Mouse (Mus musculus) hindbrain, embryonic 16.5 days (tissue): ENCODE results near the gene Calr4. TPM values are rescaled to one million over a fixed set of nuclear protein-coding genes. Genes with fewer than 3 reads are reported as not detected.

Experiments
- ATAC-seq: fragments of 200-750 bp; cut with Nextera tagmentation; 2 replicates; pipeline ENCODE4 v1.8.0; 2017; ENCODE audit warnings: moderate TSS enrichment, moderate library complexity
- H3K27ac ChIP-seq: fragments of 300-500 bp; sonication (generic); 2 replicates; pipeline ENCODE4 v1.5.1; 2014; ENCODE audit warnings: low read depth, mild to moderate bottlenecking, control low read depth, low read length, moderate library complexity
- H3K27me3 ChIP-seq: fragments of 300-500 bp; sonication (generic); replicated peaks from 2 replicates; pipeline ENCODE4 v1.6.1; 2014; ENCODE audit warnings: low read length; ENCODE audit not compliant: control insufficient read depth, insufficient read depth
- H3K36me3 ChIP-seq: fragments of 300-500 bp; sonication (generic); 2 replicates; pipeline ENCODE4 v1.6.1; 2014; ENCODE audit warnings: mild to moderate bottlenecking, low read length, moderate library complexity, mixed read lengths; ENCODE audit not compliant: control insufficient read depth, insufficient read depth
- H3K4me1 ChIP-seq: fragments of 300-500 bp; sonication (generic); 2 replicates; pipeline ENCODE4 v1.6.1; 2014; ENCODE audit warnings: low read depth, low read length; ENCODE audit not compliant: control insufficient read depth, insufficient read depth
- H3K4me2 ChIP-seq: fragments of 300-500 bp; sonication (generic); 2 replicates; pipeline ENCODE4 v1.6.1; 2014; ENCODE audit warnings: mild to moderate bottlenecking, low read length, control low read depth, moderate library complexity
- H3K4me3 ChIP-seq: fragments of 300-500 bp; sonication (generic); 2 replicates; pipeline ENCODE4 v1.5.1; 2014; ENCODE audit warnings: mild to moderate bottlenecking, low read length, control low read depth, moderate library complexity
- H3K9ac ChIP-seq: fragments of 300-500 bp; sonication (generic); 2 replicates; pipeline ENCODE4 v1.6.1; 2014; ENCODE audit warnings: low read depth, mild to moderate bottlenecking, control low read depth, low read length, moderate library complexity
- H3K9me3 ChIP-seq: fragments of 300-500 bp; sonication (generic); 2 replicates; pipeline ENCODE4 v1.6.1; 2014; ENCODE audit warnings: mild to moderate bottlenecking, low read length, moderate library complexity; ENCODE audit not compliant: control insufficient read depth
- WGBS: fragments of 180-500 bp; shearing (Covaris S2); extraction: QIAGEN DNeasy Blood & Tissue Kit; methylation state at CpG from one replicate; pipeline ENCODE4 v1.1.7; 2014; 5-methylcytosine and 5-hydroxymethylcytosine counted together
- polyA plus RNA-seq: library from polyadenylated mRNA; unstranded; fragments of >200 nt; fragmentation: Nextera tagmentation; extraction: Ambion mirVana; gene quantifications from 2 replicates; pipeline ENCODE4 v1.2.1, GENCODE M21; 2015

The Calr4 gene
- polyA plus RNA-seq, 1 experiment from 2014 or later, result 1.7 TPM

DNA sequence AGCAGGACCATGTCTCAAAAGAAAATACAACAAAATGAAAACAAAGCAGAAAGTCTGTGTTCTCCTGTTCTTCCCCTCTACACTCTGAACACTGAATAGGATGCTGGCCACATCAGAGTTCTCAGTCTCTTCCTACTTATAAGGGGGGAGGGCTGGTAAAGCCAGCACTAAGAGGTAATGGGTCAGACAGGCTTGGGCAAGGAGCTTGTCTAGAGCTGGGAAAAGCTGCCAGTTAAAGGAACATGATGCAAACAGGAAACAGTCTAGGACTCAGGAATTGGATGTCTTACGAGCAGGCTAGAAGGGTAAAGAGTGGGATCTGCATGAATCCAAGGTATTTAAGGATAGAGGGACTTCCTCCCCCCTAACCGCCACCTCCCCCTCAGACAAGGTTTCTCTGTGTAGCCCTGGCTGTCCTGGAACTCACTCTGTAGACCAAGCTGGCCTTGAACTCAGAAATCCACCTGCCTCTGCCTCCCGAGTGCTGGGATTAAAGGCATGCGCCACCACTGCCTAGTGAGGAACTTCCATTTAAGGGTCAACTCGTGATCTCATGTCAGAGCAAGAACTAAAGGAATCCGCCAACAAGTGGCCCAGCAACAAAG, 10.8 kb downstream of the Calr4 start:
- Histone ChIP-seq H3K4me3 (no peak overlapping the region), H3K4me1 (no peaks in the 10 kb centered on the region), H3K27me3 (no peaks in the 10 kb centered on the region), H3K9ac (no peak overlapping the region), H3K9me3 (no peaks in the 10 kb centered on the region), H3K27ac (no peak overlapping the region), H3K4me2 (no peak overlapping the region), H3K36me3 (no peaks in the 10 kb centered on the region)
- WGBS, result 86% methylated on average over 6 of the region's 6 CpGs
- ATAC-seq, result no peak

DNA sequence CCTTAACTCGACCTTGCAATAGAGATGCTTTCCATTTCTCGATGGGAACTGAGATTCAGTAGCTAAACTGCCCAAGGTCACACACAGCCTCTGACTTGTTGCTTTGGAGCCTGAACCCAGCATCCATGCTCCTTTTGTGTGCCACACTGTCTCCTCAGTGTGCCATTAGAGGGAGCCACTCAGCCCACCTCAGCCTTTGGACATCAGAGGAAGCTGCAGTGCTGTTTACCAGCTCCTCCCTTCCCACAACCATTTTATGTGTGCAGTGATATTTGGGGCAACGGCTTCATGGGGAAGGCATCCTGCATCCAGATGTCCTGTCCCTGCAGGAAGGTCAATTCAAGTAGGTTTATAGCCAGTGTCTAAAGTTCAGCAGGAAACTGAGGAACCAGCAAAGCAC, 17.3 kb downstream of the Calr4 start:
- Histone ChIP-seq H3K4me3 (no peak overlapping the region), H3K9ac (no peak overlapping the region), H3K4me2 (no peak overlapping the region), H3K9me3 (no peaks in the 10 kb centered on the region), H3K27me3 (no peaks in the 10 kb centered on the region), H3K27ac (no peak overlapping the region), H3K4me1 (no peaks in the 10 kb centered on the region), H3K36me3 (no peaks in the 10 kb centered on the region)
- no peak for ATAC-seq
- WGBS, result 47% methylated on average over 3 of the region's 3 CpGs

DNA sequence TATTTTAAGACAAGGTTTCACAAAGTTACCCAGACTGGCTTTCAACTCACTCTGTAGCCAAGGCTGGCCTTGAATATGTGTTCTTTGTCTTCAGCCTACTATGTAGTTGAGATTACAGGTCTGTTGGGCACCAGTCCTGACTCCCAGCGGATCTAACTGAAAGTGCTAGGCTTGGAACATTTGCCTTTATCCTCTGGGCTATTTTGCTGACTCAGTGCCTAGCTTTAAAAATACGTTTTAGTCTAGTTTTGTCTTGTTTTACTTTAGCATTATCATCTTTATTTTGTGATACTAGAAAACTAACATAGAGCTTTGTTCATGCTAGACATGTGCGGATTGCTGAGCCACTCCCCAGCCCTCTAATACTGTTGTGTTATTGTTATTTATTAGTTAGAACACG, 17.9 kb downstream of the Calr4 start:
- no peak overlapping the region for H3K4me2 ChIP-seq
- H3K9ac ChIP-seq, result no peak overlapping the region
- H3K9me3 ChIP-seq, result no peaks in the 10 kb centered on the region
- H3K27ac ChIP-seq, result no peak overlapping the region
- WGBS, result 83% methylated on average over 4 of the region's 4 CpGs
- ATAC-seq, result no peak
- H3K4me1 ChIP-seq, result no peaks in the 10 kb centered on the region
- H3K36me3 ChIP-seq, result no peaks in the 10 kb centered on the region
- no peak overlapping the region for H3K4me3 ChIP-seq
- no peaks in the 10 kb centered on the region for H3K27me3 ChIP-seq

DNA sequence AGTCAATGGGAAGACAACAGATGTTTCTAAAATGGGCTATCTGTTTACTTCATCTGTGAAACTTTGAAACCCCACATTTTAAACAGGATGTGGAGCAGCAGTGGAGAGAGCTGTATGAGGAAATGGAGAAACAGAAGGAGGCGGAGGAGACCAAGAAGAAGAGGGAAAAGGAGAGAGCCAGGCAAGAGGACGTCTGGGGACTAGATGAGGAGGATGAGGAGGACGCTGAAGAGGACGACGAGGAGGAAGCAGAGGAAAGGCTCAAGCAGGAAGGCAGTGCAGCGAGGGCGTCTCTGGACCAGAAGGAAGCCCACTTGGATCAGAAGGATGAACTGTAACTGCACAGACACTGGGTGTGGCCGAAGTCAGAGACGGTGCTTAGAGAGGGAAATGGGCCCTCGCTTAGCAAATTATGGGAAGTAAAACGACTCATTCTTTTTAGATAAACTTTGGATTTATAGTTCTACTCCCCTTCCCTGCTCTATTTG, 19.4 kb downstream of the Calr4 start:
- WGBS, result 77% methylated on average over 11 of the region's 11 CpGs
- ATAC-seq, result no peak
- H3K4me3 ChIP-seq, result no peak overlapping the region

DNA sequence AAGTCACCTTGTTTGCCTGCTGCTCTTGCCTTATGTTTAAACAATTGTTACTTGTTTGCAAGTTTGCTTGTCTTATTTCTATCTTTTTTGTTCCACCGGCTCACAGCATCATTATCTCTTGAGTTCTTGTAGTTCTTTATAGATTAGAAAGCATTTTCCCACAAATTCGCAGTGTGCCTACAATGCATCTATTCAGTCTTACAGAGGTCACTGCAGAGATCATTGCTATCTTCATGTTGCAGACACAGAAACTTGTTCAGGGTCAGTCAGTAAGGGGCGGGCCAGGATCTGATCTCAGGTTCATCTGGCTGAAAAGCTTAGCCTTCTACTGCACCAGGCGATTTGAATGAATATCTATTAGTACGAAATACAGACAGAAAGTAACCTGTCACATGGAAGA, 20.2 kb downstream of the Calr4 start:
- 85% methylated on average over 5 of the region's 5 CpGs for WGBS

More for the DNA sequence above, 19.4 kb downstream of the Calr4 start:
- H3K4me1 ChIP-seq, result no peaks in the 10 kb centered on the region
- no peaks in the 10 kb centered on the region for H3K9me3 ChIP-seq
- H3K9ac ChIP-seq, result no peak overlapping the region
- H3K4me2 ChIP-seq, result no peak overlapping the region
- no peaks in the 10 kb centered on the region for H3K36me3 ChIP-seq
- no peak overlapping the region for H3K27ac ChIP-seq
- no peaks in the 10 kb centered on the region for H3K27me3 ChIP-seq

DNA sequence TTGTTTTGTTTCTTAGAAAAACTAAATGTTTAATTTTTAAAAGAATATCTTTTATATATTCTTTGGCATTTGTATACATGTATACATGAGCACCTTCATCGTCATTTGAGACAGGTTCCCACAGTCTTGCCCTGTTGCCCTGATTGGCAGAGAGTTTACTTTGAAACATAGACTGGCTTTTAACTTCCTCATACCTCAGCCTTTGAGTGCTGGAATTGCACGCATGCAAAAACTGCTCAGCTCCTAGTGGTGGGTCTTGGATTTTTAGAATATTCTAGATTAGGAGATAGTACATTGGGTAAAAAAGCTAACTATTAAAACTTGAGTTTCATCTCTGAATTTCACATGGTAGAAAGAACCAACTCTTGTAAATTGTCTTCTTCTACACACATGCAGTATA, 21.0 kb downstream of the Calr4 start:
- Histone ChIP-seq H3K4me2 (no peak overlapping the region), H3K4me1 (no peaks in the 10 kb centered on the region), H3K4me3 (no peak overlapping the region), H3K9ac (no peak overlapping the region), H3K27me3 (no peaks in the 10 kb centered on the region), H3K9me3 (no peaks in the 10 kb centered on the region), H3K36me3 (no peaks in the 10 kb centered on the region), H3K27ac (no peak overlapping the region)
- 81% methylated on average over 2 of the region's 2 CpGs for WGBS
- ATAC-seq, result no peak

More for the DNA sequence above, 20.2 kb downstream of the Calr4 start:
- ATAC-seq, result no peak
- Histone ChIP-seq H3K27ac (no peak overlapping the region), H3K4me2 (no peak overlapping the region), H3K9me3 (no peaks in the 10 kb centered on the region), H3K4me3 (no peak overlapping the region), H3K27me3 (no peaks in the 10 kb centered on the region), H3K9ac (no peak overlapping the region), H3K4me1 (no peaks in the 10 kb centered on the region), H3K36me3 (no peaks in the 10 kb centered on the region)

DNA sequence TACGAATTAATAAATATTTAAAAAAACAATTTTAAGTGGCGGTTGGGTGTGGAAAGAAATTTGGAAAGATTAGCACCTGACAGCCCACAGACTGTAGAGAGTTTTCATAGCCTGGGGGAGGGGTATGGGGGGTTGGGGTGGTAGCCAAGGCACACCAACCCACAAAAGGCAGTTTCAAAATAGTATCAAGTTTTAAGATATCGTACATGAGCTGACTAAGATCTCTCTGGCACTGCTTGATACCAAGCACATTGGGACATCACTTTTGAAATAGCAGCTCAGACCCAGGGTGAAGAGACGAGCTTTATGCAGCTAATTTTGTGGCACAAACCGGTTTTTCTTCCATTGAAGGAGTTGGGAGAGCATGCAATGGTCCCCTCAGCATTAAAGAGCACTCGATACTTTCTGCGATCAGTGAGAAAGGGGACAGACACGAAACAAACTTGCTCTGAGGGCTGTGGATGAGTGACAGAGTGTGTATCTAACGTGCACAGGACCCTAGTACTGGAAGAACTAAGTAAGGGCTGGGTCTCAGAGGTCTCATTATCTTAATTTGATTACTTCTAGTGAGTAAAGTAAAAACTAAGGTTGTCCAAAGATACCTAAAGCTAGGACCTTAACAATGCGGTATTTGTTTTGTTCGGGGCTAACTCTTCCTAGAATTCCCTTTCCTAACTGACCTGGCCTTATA, 21.6 kb downstream of the Calr4 start:
- ATAC-seq, result no peak
- WGBS, result 89% methylated on average over 11 of the region's 11 CpGs
- Histone ChIP-seq H3K4me2 (no peak overlapping the region), H3K4me3 (no peak overlapping the region), H3K27me3 (no peaks in the 10 kb centered on the region), H3K36me3 (no peaks in the 10 kb centered on the region), H3K27ac (no peak overlapping the region), H3K9me3 (no peaks in the 10 kb centered on the region), H3K4me1 (no peaks in the 10 kb centered on the region), H3K9ac (no peak overlapping the region)

DNA sequence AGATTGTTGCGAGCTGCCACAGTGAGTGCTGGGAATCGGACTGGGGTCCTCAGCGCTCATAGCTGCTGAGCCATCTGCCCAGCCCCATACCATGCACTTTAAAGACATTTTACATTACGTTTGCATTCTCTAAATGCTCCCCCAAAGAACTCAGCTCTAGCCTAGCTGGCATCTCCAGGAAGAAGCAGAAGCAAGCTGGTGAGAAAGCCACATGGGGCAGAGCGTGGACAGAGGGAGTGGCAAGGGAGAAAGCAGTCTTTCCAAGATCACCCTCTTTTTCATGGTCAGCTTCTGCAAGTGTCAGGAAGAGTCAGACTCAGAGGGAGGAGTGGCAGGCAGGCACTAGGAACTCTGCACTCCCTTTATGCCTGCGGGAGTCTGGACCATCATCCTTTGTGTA, 22.5 kb downstream of the Calr4 start:
- Histone ChIP-seq H3K4me3 (no peak overlapping the region), H3K9me3 (no peaks in the 10 kb centered on the region), H3K4me2 (no peak overlapping the region), H3K27ac (no peak overlapping the region), H3K4me1 (no peaks in the 10 kb centered on the region), H3K9ac (no peak overlapping the region), H3K36me3 (no peaks in the 10 kb centered on the region), H3K27me3 (no peaks in the 10 kb centered on the region)
- 88% methylated on average over 6 of the region's 6 CpGs for WGBS
- ATAC-seq, result no peak

DNA sequence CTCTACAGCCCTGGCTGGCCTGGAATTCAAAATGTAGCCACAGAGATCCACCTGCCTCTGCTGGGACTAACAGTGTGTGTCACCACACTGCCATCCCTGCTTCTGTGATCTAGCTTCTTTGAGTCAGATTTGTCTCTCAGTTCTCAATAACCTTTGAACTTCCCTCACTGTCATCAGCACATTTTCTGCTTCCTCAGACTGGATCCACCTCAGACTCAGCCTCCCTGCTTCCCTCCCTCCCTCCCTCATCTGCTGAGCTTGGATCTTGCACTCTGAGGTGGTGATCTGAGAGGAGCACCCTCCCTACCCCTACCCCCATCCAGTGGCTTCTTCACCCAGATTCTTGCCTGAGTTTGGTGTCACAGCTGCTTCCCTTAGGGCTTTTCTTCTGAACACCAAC, 23.4 kb downstream of the Calr4 start:
- Histone ChIP-seq H3K4me3 (no peak overlapping the region), H3K36me3 (no peaks in the 10 kb centered on the region), H3K27me3 (no peaks in the 10 kb centered on the region), H3K4me2 (no peak overlapping the region), H3K27ac (no peak overlapping the region), H3K9ac (no peak overlapping the region), H3K9me3 (no peaks in the 10 kb centered on the region), H3K4me1 (no peaks in the 10 kb centered on the region)
- ATAC-seq, result no peak
